Mouse (Mus musculus): ENCODE data around the gene Zbtb4.
A peak's percentile ranks its signal among the peaks of the same experiment; 100 is the strongest.

Zbtb4 gene

DNA sequence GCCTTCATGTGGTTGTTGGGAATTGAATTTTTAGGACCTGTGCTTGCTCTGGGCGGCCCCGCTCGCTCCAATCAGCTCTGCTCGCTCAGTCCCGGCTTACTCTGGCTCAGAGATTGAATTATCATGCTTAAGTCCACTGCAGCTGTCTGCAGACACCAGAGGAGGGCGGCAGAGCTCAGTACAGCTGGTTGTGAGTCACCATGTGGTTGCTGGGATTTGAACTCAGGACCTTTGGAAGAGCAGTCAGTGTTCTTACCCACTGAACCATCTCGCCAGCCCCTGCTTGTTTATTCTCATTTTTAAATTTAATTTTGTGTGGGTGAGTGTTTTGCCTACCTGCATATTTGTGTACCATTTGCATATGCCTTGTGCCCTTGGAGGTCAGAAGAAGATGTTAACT, 2.2 kb upstream of the Zbtb4 start:
- no peak for DNase-seq (ENCODE audit: low read depth, low spot score)

- DNase-seq (ENCODE audit: low read depth, low spot score): no peak
Measured at GRCm38 (mm10) chr11:69766126-69766609, 456 bp downstream of the Zbtb4 start.

GRCm38 (mm10) chr11:69766872-69767624, 1.3 kb downstream of the Zbtb4 start:
- DNase-seq (ENCODE audit: low read depth, low spot score): no peak

DNA sequence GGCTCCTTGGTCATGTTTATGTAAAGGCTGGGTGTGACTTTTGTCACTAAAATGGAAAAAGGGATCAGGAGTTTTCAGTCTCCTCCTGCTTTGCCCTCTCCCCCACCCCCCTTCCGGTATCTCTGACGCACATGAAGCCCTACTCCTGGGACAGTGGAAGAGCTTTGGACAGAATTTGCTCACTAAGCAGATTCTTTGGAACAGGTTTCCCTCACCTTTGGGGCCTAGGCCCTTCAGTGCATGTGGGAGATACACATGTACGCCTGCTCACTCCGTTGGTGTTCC, 1.9 kb downstream of the Zbtb4 start:
- no peak for DNase-seq (ENCODE audit: low read depth, low spot score)

GRCm38 (mm10) chr11:69774961-69775360, 9.2 kb downstream of the Zbtb4 start:
- no peak for DNase-seq (ENCODE audit: low read depth, low spot score)

- no peak for DNase-seq (ENCODE audit: low read depth, low spot score)
Measured at GRCm38 (mm10) chr11:69775716-69776115, 10.0 kb downstream of the Zbtb4 start.

GRCm38 (mm10) chr11:69776488-69776887, 10.8 kb downstream of the Zbtb4 start:
- no peak for DNase-seq (ENCODE audit: low read depth, low spot score)

GRCm38 (mm10) chr11:69777504-69778257, 12.0 kb downstream of the Zbtb4 start:
- DNase-seq (ENCODE audit: low read depth, low spot score): no peak

DNA sequence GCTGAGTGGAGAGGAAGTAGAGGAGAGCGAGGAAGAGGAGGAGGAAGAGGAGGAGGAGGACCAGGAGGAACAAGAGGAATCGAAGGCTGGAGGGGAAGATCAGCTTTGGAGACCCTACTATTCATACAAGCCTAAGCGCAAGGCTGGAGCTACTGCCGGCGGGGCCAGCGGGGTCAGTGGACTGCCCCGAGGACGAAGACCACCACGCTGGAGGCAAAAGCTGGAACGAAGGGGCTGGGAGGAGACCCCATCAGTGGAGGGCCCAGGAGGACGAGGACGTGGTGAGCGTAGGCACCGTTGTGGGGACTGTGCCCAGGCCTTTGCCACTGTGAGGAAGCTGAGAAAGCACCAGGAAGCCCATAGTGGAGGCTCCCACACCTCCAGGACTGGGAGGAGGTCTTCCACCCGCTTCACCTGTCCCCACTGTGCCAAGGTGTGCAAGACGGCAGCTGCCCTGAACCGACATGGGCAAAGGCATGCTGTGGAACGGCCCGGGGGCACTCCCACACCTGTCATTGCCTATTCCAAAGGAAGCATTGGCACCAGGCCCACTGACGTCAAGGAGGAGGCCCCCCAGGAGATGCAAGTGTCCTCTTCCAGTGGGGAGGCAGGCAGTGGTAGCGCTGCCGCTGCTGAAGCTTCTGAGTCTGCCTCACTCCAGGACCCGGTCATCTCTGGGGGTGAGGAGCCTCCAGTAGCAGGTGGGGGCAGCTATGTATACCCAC, 12.7 kb downstream of the Zbtb4 start:
- DNase-seq (ENCODE audit: low read depth, low spot score): no peak

DNA sequence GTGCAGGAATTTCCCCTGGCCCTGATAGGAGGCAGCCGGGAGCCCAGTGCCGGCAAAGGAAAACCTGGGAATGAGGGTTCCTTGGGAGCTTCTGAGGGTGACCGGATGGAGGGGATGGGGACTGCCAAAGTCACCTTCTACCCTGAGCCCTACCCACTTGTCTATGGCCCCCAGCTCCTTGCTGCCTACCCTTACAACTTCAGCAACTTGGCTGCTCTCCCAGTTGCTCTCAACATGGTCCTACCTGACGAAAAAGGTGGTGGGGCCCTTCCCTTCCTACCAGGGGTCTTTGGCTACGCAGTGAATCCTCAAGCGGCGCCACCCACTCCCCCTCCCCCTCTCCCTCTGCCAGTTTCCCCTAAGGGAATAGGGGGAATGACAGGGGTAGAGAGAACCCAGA, 13.3 kb downstream of the Zbtb4 start:
- DNase-seq (ENCODE audit: low read depth, low spot score): no peak

DNA sequence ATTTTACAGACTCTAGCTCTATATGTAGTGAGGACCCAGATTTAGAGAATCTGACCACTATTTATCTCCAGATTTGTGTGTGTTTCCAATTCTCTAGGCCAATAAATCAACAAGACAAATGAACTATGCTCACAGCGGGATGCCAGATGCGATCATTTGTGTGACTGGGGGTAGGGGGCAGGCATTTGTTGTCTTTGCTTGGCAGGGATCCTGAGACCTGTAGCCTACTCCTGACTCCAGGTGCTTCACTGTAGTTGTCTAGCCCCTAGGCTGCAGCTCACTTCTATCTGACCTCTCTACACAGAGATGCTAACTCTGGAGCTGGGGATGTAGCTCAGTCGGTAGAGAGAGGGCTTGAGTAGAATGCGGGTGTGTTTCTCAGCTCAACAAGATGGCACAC, 16.1 kb downstream of the Zbtb4 start:
- DNase-seq (ENCODE audit: low read depth, low spot score): no peak

GRCm38 (mm10) chr11:69784793-69785272, 19.1 kb downstream of the Zbtb4 start:
- DNase-seq (ENCODE audit: low read depth, low spot score): peak; percentile 56

- no peak for DNase-seq (ENCODE audit: low read depth, low spot score)
Measured at GRCm38 (mm10) chr11:69787306-69787705, 21.6 kb downstream of the Zbtb4 start.

DNA sequence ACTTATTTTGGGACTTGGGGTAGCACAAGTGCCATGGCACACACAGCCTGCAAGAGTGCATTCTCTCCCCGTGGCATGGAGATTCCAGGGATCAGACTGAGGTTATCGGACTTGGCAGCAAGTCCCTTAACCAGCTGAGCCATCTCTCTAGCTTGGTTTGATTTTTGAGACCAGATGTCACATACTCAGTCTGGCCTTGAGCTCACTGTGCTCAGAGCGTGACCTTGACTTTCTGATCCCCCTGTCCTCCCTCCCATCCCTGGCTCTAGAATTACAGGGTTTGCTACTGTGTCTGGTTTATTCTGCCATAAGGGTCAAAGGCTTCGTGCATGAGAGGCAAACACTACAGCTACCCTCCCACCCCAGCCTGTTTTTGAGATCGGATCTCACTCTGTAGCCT, 23.7 kb downstream of the Zbtb4 start:
- no peak for DNase-seq (ENCODE audit: low read depth, low spot score)

DNA sequence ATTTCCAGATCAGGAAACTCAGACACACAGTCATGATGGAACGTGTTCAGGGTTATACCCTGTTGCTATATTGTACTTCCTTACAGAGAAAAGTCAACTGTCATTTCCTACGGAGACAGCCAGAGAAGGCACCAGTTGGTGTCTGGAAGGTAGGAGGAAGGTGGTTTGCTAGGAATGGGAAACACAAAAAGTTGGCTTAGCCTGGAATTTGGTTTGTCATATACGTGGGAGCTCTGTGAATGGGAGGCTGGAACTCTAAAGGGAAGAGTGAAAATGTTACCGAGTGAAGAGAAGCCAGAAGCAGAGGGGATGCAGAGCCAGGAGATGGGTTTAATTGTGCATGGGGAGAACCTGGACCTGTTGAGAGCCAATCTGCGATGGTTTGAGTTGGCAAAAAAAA, 25.7 kb downstream of the Zbtb4 start:
- no peak for DNase-seq (ENCODE audit: low read depth, low spot score)

GRCm38 (mm10) chr11:69793429-69793828, 27.7 kb downstream of the Zbtb4 start:
- no peak for DNase-seq (ENCODE audit: low read depth, low spot score)

DNA sequence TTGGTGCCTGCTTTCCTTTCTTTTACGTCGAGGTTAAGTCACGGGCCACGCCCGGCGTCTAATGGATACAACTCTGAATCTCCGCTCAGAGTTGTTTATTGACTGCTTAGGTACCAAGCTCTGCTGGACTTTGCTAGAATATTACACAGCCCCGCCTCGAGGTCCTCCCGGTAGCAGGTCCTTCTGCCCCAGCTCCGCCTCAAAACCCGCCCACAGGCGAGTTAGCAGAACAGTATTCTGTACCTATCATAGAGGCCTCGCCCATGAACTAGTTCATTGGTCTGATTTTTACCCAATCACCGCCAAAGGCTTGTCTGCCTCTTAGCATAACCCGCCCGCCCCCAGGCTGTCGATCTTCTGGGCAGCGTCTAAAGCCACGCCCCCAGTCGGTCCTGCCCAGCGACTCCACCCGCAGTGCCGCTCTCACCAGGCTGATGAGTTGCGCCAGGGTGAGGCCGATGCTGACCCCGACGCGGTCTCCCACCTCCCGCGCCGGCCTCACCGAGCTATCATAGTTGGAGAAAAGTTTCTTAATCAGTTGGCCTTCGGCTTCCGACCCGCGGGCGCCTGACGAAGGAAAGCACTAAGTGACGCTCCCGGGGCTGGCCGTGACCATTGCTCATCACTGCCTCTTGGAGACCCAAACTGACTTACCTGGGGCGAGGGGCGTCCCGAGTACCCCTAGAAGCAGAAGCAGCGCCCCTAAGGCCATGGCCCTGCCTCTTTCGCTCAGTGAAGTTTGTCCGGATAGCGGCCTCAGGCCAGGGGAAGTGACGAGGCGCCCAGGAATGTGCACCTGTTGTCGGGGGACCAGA, 29.7 kb downstream of the Zbtb4 start, which contains the start of gene Chrnb1:
Gene Chrnb1, minus strand, starts transcription at position 776 of the 815 bp plus-strand sequence.
- DNase-seq (ENCODE audit: low read depth, low spot score): peak; percentile 94

DNA sequence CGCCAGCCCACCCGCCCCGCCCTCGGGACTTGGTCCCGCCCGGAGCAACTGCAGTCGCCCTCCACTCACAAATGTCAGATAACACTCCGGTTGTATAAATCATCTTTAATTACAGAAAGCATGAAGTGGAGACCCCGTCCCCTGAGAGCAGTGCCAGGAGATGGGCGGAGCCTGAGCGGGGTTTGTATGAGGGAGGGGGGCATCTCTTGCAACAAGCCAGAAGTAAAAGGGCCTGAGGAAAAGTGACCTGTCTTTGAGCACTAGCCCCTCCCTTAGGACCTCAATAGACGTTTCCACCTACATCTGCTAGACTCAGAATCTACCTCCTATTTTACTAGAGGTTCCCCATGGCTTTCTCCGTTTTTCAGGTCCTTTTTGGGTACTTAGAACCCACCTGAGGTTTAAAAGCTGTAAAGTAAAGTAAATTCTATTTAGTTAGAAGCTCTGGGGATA, 30.3 kb downstream of the Zbtb4 start:
- no peak for DNase-seq (ENCODE audit: low read depth, low spot score)

GRCm38 (mm10) chr11:69797924-69798323, 32.2 kb downstream of the Zbtb4 start:
- DNase-seq (ENCODE audit: low read depth, low spot score): no peak

DNA sequence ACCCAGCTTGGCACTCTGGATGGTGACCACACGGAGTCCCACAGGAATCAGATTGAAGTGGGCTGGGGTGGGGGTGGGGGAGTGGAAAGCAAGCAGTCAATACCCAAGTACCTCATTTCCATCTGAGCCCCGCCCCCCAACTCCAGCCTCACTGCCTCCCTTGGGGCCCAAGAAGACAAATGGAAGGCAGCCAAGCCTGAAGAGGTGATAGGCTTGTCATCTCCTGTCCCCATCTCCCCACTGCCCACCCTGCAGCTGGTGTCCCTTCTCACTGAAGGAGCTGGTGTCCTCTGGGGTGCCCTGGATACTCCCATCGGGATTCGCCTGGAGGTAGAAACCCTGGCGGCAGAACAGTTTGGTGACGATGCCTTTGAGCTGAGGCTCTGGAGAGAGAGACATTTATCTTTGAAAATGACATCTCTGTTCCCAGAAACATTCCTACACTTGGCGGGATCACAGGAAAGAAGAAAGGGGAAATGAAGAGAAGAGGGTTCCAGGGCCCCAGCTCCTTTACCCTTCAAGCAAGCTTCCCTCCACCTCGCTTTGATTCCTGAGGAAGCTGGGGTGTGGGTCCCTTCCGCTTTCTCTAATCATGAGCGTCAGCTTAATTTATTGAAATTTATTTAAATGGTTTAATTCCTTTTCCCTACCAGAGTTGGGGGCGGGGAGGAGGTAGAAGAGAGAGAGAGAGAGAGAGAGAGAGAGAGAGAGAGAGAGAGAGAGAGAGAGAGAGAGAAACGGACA, 33.9 kb downstream of the Zbtb4 start:
- DNase-seq (ENCODE audit: low read depth, low spot score): no peak

DNA sequence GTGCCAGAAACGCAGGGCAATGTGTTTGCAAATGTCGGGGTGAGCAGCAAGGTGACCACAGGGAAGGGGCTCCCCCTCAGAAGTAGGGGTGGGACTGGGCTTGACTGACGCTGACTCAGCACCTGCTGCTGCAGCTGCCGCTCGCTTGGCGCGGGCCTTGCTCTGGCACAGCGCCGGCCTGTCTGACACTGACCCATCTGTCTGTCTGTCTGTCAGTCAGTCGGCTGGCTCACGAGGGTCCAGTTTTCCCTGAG, 34.4 kb downstream of the Zbtb4 start:
- DNase-seq (ENCODE audit: low read depth, low spot score): no peak
